Mouse (Mus musculus) heart, embryonic 12.5 days (tissue): ENCODE measurements around the gene Ropn1. TPM values are rescaled to one million over a fixed set of nuclear protein-coding genes. Genes with fewer than 3 reads are reported as not detected.

ENCODE experiments used
- ATAC-seq: fragments of 200-750 bp; cut with Nextera tagmentation; 2 replicates; pipeline ENCODE4 v1.8.0; 2017; ENCODE audit warnings: moderate TSS enrichment, moderate library complexity; ENCODE audit not compliant: insufficient number of reproducible peaks, low FRiP score
- H3K27ac ChIP-seq: fragments of 300-500 bp; sonication (generic); 2 replicates; pipeline ENCODE4 v1.5.1; 2016; ENCODE audit warnings: mild to moderate bottlenecking, moderate library complexity; ENCODE audit not compliant: poor library complexity, severe bottlenecking
- H3K27me3 ChIP-seq: fragments of 300-500 bp; sonication (generic); replicated peaks from 2 replicates; pipeline ENCODE4 v1.6.1; 2016; ENCODE audit warnings: mild to moderate bottlenecking, moderate library complexity
- H3K36me3 ChIP-seq: fragments of 300-500 bp; sonication (generic); 2 replicates; pipeline ENCODE4 v1.6.1; 2016; ENCODE audit warnings: mild to moderate bottlenecking, moderate library complexity
- H3K4me1 ChIP-seq: fragments of 300-500 bp; sonication (generic); replicated peaks from 2 replicates; pipeline ENCODE4 v1.6.1; 2016; ENCODE audit warnings: mild to moderate bottlenecking
- H3K4me2 ChIP-seq: fragments of 300-500 bp; sonication (generic); 2 replicates; pipeline ENCODE4 v1.6.1; 2016; ENCODE audit warnings: mild to moderate bottlenecking, moderate library complexity
- H3K4me3 ChIP-seq: fragments of 300-500 bp; sonication (generic); 2 replicates; pipeline ENCODE4 v1.5.1; 2016; ENCODE audit warnings: mild to moderate bottlenecking
- H3K9ac ChIP-seq: fragments of 300-500 bp; sonication (generic); 2 replicates; pipeline ENCODE4 v1.6.1; 2016; ENCODE audit warnings: mild to moderate bottlenecking, moderate library complexity
- H3K9me3 ChIP-seq: fragments of 300-500 bp; sonication (generic); replicated peaks from 2 replicates; pipeline ENCODE4 v1.6.1; 2016; ENCODE audit warnings: mild to moderate bottlenecking, moderate library complexity
- WGBS: fragments of 180-500 bp; shearing (Covaris S2); methylation state at CpG from one replicate; pipeline ENCODE4 v1.1.7; 2016; 5-methylcytosine and 5-hydroxymethylcytosine counted together
- polyA plus RNA-seq: library from polyadenylated mRNA; unstranded; fragments of >200 nt; fragmentation: Nextera tagmentation; extraction: Ambion mirVana; gene quantifications from 2 replicates; pipeline ENCODE4 v1.2.1, GENCODE M21; 2016

Gene Ropn1
- 0.58 and 0.73 TPM in 2 replicates for polyA plus RNA-seq

DNA sequence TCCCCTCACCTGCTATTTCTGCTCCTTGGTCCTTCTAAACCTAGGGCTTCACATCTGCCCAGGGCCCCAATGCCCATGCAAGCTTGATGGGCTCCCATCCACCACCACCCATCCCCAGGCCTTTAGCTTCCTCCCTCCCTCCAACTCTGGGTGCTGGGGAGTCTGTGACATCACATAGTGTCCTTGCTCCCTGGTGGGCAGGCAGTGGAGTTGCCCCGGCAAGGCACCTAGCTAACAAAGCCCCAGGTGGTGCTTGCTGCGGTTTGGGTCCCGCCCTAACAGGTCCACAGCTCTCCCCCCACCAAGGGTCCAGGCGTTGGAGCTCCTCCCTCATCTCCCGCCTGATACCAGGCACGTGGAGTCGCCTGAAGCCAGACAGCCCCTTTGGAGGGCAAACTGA, at the start of gene Ropn1:
Gene Ropn1, plus strand, starts transcription at position 301 of the 400 bp plus-strand sequence.
- Histone ChIP-seq H3K9ac (no peak within 1 kb of the TSS), H3K4me2 (no peak within 1 kb of the TSS), H3K27ac (no peak within 1 kb of the TSS), H3K36me3 (no peaks in the 10 kb centered on the region), H3K4me1 (no peaks in the 10 kb centered on the region), H3K4me3 (no peak within 1 kb of the TSS), H3K9me3 (no peaks in the 10 kb centered on the region), H3K27me3 (peaks cover 12% of the 10 kb centered on the region)
- ATAC-seq: no peak
- 50% methylated on average over 7 of the region's 7 CpGs for WGBS

DNA sequence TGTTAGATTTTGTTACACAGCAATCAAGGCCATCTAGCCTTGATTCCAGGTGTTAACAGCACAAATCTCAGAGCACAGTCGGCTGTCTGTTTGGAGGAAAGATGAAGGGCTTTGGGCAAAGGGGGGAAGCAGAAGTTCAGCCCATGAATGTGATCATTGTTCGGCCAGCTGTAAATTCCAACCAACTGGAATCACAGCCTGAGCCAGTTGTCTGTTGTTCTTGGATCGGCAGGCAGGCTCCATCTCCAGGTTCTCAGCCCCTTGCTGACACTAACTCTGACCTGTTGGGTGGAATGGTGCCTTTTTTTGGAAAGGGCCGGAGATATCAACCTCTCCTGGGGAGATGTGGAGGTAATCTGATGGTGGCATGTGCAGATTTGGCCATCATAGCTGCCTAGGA, 47.8 kb upstream of the Ropn1 start:
- H3K36me3 ChIP-seq: no peaks in the 10 kb centered on the region
- no peak overlapping the region for H3K9ac ChIP-seq
- no peak overlapping the region for H3K4me2 ChIP-seq
- no peaks in the 10 kb centered on the region for H3K27me3 ChIP-seq
- no peak for ATAC-seq
- no peaks in the 10 kb centered on the region for H3K9me3 ChIP-seq
- no peaks in the 10 kb centered on the region; the same call in 1 of the 2 replicates for H3K4me1 ChIP-seq
- H3K4me3 ChIP-seq: no peak overlapping the region
- 55% methylated on average over 4 of the region's 4 CpGs for WGBS
- no peak overlapping the region for H3K27ac ChIP-seq

- H3K4me3 ChIP-seq: no peak overlapping the region
- H3K36me3 ChIP-seq: no peaks in the 10 kb centered on the region
- no peaks in the 10 kb centered on the region for H3K27me3 ChIP-seq
- no peak overlapping the region for H3K4me2 ChIP-seq
- ATAC-seq: no peak
- no peak overlapping the region for H3K9ac ChIP-seq
- no peaks in the 10 kb centered on the region; the same call in 1 of the 2 replicates for H3K4me1 ChIP-seq
- WGBS: 61% methylated on average over 4 of the region's 4 CpGs
- H3K9me3 ChIP-seq: no peaks in the 10 kb centered on the region
- H3K27ac ChIP-seq: 0 out of 2 replicates have a peak overlapping the region, but pooled peaks have one; percentile 2
Measured at GRCm38 (mm10) chr16:34603076-34603475, 46.6 kb upstream of the Ropn1 start.

- WGBS: 63% methylated on average over 6 of the region's 6 CpGs
- no peak for ATAC-seq
Measured at GRCm38 (mm10) chr16:34603854-34604253, 45.9 kb upstream of the Ropn1 start.

GRCm38 (mm10) chr16:34605679-34606078, 44.0 kb upstream of the Ropn1 start:
- no peak for ATAC-seq

More at GRCm38 (mm10) chr16:34603854-34604253, 45.9 kb upstream of the Ropn1 start:
- no peaks in the 10 kb centered on the region; the same call in 1 of the 2 replicates for H3K4me1 ChIP-seq
- no peak overlapping the region for H3K4me3 ChIP-seq
- H3K27ac ChIP-seq: no peak overlapping the region
- no peak overlapping the region for H3K4me2 ChIP-seq
- H3K9ac ChIP-seq: no peak overlapping the region
- H3K9me3 ChIP-seq: no peaks in the 10 kb centered on the region
- no peaks in the 10 kb centered on the region for H3K36me3 ChIP-seq
- no peaks in the 10 kb centered on the region for H3K27me3 ChIP-seq

GRCm38 (mm10) chr16:34610137-34610536, 39.6 kb upstream of the Ropn1 start:
- no peak for ATAC-seq
- Histone ChIP-seq H3K27me3 (no peaks in the 10 kb centered on the region), H3K4me2 (no peak overlapping the region), H3K4me1 (no peaks in the 10 kb centered on the region), H3K9ac (no peak overlapping the region), H3K27ac (no peak overlapping the region), H3K36me3 (no peaks in the 10 kb centered on the region), H3K4me3 (no peak overlapping the region), H3K9me3 (no peaks in the 10 kb centered on the region)
- 72% methylated on average over 1 of the region's 1 CpGs for WGBS

More at GRCm38 (mm10) chr16:34605679-34606078, 44.0 kb upstream of the Ropn1 start:
- H3K36me3 ChIP-seq: no peaks in the 10 kb centered on the region
- H3K9me3 ChIP-seq: no peaks in the 10 kb centered on the region
- H3K4me2 ChIP-seq: no peak overlapping the region
- H3K27me3 ChIP-seq: no peaks in the 10 kb centered on the region
- 21% methylated on average over 3 of the region's 3 CpGs for whole genome bisulfite sequencing
- no peak overlapping the region for H3K27ac ChIP-seq
- H3K4me3 ChIP-seq: no peak overlapping the region
- no peak overlapping the region for H3K9ac ChIP-seq
- H3K4me1 ChIP-seq: no peaks in the 10 kb centered on the region; the same call in 1 of the 2 replicates

DNA sequence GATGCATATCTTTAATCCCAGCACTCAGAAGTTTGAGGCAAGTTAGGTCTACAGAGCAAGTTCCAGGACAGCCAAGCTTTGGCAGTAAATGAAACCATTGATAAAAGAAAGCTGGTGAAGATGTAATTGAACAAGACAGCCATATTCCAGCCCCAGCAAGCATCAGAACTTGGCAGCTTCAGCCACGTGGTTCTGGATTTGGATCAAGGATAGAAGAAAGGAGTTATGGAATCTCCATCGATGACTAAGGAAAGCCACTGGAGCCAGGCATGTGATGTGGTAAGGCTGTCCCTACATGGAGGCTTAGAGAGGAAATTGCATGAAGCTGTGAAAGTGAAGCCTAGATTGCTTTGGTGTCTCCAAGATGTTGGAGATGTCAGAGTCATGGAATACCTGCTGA, 35.7 kb upstream of the Ropn1 start:
- no peak for ATAC-seq
- no peak overlapping the region for H3K4me3 ChIP-seq
- H3K9me3 ChIP-seq: peaks cover 5% of the 10 kb centered on the region; the same call in 1 of the 2 replicates
- no peak overlapping the region for H3K9ac ChIP-seq
- H3K27ac ChIP-seq: no peak overlapping the region
- no peaks in the 10 kb centered on the region for H3K4me1 ChIP-seq
- no peaks in the 10 kb centered on the region for H3K36me3 ChIP-seq
- no peak overlapping the region for H3K4me2 ChIP-seq
- H3K27me3 ChIP-seq: no peaks in the 10 kb centered on the region
- 71% methylated on average over 2 of the region's 2 CpGs for WGBS

DNA sequence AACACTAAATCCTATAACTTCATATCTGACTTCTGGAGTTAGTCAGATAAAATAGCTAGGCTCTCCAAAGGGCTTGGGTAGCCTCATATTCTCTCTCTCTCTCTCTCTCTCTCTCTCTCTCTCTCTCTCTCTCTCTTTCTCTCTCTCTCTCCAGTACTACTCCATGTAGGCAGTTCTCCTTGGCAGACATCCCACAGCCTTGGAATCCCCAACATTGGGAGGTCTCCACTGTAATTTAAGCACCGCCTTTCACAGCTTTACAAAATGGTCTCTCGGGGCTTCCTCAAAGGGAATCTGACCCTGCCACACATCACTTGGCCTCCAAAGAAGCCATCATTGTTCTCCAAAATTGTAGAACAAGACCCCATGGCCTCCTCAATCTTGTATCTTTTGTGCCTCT, 22.1 kb upstream of the Ropn1 start:
- 67% methylated on average over 2 of the region's 2 CpGs for WGBS
- no peak overlapping the region for H3K4me2 ChIP-seq
- H3K27ac ChIP-seq: no peak overlapping the region
- H3K9ac ChIP-seq: no peak overlapping the region
- H3K4me1 ChIP-seq: no peaks in the 10 kb centered on the region
- H3K36me3 ChIP-seq: no peaks in the 10 kb centered on the region
- no peak overlapping the region for H3K4me3 ChIP-seq
- H3K27me3 ChIP-seq: no peaks in the 10 kb centered on the region
- no peak for ATAC-seq
- no peaks in the 10 kb centered on the region; the same call in 1 of the 2 replicates for H3K9me3 ChIP-seq

DNA sequence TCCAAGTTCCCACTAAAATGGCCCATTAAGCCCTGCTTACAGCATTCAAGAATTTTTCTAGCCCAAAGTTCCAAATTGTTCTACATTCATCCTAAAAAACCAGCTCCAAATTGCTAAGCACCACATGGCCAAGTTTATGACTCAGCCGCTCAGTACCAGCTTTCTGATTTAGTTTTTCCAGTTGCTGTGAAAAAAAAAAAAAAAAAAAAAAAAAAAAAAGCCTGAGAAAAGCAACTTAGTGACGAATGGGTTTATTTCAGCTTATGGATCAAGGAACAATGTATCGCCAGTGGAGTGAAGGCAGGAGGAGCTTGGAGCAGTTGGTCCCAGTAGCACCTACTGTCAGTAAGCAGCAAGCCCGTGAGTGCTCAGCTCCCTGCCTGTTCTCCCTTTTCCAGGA, 21.3 kb upstream of the Ropn1 start:
- Histone ChIP-seq H3K4me3 (no peak overlapping the region), H3K36me3 (no peaks in the 10 kb centered on the region), H3K27ac (no peak overlapping the region), H3K9ac (no peak overlapping the region), H3K27me3 (no peaks in the 10 kb centered on the region), H3K4me1 (0 out of 2 replicates have a peak, but pooled peaks cover under 1% of the 10 kb centered on the region), H3K9me3 (no peaks in the 10 kb centered on the region; the same call in 1 of the 2 replicates), H3K4me2 (no peak overlapping the region)
- 79% methylated on average over 4 of the region's 4 CpGs for WGBS
- ATAC-seq: no peak

DNA sequence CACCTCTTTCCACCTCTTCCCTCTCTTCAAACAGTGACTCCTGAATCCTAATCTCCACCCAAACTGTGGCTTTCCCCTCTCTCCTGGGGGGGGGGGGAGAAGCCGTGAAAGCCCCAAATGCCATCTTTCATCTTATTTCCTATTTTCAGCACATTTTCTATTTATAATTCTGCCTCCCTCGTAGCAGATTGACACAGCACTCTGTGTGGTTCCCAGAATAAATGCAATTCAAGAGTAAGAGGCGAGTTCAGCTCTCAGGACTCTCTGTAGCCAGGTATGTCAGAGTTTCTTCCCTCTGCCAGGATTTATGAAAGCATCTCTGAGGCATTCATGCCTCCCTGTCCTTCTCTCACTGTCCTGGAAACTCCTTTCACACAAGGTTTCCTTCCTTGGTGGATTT, 14.2 kb upstream of the Ropn1 start:
- H3K9me3 ChIP-seq: no peaks in the 10 kb centered on the region; the same call in 1 of the 2 replicates
- no peak for ATAC-seq
- no peak overlapping the region for H3K4me2 ChIP-seq
- no peaks in the 10 kb centered on the region for H3K36me3 ChIP-seq
- no peak overlapping the region for H3K27ac ChIP-seq
- WGBS: 40% methylated on average over 3 of the region's 3 CpGs
- no peak overlapping the region for H3K9ac ChIP-seq
- H3K4me3 ChIP-seq: no peak overlapping the region
- 0 out of 2 replicates have a peak, but pooled peaks cover 3% of the 10 kb centered on the region for H3K4me1 ChIP-seq
- H3K27me3 ChIP-seq: no peaks in the 10 kb centered on the region

DNA sequence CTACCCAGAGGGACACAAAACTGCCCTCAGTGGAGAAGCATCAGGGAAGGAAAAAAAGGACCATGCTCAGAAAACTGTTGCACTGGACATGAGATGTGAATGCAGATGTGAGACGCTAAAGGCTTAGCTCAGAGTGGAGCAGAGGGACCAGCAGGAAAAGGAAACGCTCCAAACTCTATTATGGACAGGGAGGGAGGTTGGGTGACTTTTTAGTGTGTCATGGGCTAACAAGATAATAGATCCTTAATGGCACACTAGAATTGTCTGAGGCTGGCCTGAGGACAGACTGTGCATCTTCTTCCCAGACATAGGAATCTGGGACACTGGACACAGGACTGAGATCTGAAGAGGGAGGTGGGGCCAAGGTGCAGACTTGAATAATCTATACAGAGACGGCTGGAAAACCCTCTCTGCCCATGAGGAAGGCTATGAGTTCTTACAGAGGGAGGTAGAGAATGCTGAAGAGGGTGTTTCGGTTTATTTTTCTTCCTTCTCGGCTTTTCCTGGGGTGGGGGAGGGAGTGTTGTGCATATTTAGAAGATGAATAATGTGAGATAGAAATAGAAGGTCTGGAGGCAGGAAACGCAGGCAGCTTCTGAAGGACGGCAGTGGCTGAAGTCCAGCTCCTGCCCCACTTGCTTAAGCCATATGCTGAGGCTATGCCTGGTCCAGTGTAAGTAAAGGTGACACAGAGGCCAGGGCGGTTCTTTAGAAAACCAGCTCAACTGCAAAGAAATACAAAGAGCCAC, 6.0 kb upstream of the Ropn1 start:
- H3K27me3 ChIP-seq: no peaks in the 10 kb centered on the region
- H3K4me2 ChIP-seq: no peak overlapping the region
- no peaks in the 10 kb centered on the region for H3K36me3 ChIP-seq
- H3K9me3 ChIP-seq: no peaks in the 10 kb centered on the region
- WGBS: 41% methylated on average over 8 of the region's 8 CpGs
- ATAC-seq: no peak
- peaks cover 8% of the 10 kb centered on the region for H3K4me1 ChIP-seq
- H3K4me3 ChIP-seq: no peak overlapping the region
- no peak overlapping the region for H3K27ac ChIP-seq
- no peak overlapping the region for H3K9ac ChIP-seq
